Mouse (Mus musculus): ENCODE measurements around the gene Olfr44. TPM values are rescaled to one million over a fixed set of nuclear protein-coding genes. Genes with fewer than 3 reads are reported as not detected.

Gene Olfr44
- not detected in 2 replicates for polyA plus RNA-seq (2021; fragmentation: Nextera tagmentation)
- long read RNA-seq, experiment 1, result 0 reads
- long read RNA-seq, experiment 2, result 0 reads

DNA sequence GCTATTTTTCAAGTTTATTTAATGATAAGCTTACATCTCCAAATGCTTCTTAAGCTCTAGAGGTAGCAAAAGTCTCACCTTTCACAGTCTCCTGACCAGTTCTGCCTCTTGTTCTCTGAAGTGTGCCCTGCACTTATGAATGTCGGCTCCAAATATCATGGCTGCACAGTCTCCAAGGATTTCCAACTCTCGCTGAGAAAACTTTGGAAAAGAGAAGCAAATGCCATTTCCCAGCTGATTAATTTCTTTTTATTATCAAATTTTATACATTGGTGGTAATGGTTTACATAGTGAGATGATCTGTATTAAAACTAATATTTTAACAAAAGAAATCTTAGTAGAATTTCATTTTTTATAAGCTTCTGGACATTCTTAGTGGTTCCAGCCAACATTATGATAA, at the start of gene Olfr44:
TSS of gene Olfr44 (minus strand) at position 101 of the 400 bp plus-strand sequence.

DNA sequence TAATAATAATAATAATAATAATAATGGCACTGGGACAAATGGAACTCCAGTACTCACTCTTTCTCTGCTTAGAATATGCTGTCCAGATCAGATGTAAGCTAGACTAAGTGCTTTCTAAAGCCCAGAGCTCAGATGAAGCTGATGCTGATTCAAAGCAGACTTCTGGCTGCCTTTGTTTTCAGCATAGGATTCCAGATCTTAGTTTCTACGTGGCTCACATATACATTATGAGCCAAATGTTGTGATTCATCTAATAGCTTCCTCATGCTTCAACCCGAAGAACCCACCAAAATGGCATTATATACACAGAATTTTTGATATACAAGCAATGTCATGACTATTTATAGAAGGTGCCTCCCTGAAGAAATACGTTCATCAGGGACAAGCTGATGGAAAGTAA, 21.7 kb upstream of the Olfr44 start, which contains the start of gene Olfr957:
TSS of gene Olfr957 (minus strand) at position 279 of the 400 bp plus-strand sequence.

DNA sequence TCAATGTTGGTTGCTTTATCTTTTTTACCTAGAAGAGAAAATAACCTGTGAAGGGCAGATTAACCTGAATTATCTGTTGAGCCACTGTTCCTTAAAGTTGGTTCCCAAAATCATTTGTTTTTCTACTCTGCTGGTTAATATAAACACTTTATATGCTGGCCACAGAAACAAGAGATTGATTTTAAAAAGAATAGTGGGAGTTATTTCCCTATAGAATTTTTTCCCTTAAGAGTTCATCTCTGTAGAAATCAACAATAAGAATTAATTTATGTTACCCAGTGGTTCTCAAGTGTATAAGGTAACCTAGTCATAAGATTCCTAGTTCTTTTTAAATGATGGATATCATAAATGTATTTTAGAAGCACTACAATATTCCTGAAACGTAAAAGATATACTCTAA, 22.0 kb downstream of the Olfr44 start, which contains the start of gene Olfr955:
TSS of gene Olfr955 (minus strand) at position 101 of the 400 bp plus-strand sequence.

DNA sequence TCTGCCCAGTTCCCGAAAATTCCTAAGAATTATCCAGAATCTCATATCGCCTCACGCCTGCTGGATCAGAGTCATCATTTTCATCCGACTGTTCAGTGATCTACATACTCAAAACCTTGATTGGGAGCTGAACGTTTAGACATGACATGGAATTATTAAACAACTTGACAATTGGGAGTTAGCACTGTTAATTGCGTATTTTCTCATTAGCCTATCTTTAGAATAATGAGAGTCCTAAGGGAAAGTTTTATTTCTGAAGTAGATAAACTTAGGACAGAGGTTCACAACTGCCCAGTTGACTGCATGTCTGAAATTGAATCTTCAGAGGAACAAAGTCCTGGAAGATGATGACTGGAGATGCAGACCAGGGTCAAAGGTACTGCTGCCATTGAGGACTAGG, 37.4 kb downstream of the Olfr44 start, which contains the start of gene Olfr954:
TSS of gene Olfr954 (plus strand) at position 301 of the 400 bp plus-strand sequence.

Other genes starting within 250 kb of the Olfr44 start
- not detected in 2 replicates for gene Olfr1537, start 244.0 kb downstream of the Olfr44 start, polyA plus RNA-seq (2021; fragmentation: Nextera tagmentation)
- not detected in 2 replicates for gene Olfr945, start 217.2 kb downstream of the Olfr44 start, polyA plus RNA-seq (2021; fragmentation: Nextera tagmentation)
- not detected in 2 replicates for gene Olfr948, start 167.9 kb downstream of the Olfr44 start, polyA plus RNA-seq (2021; fragmentation: Nextera tagmentation)
- gene Olfr951, start 106.6 kb downstream of the Olfr44 start, polyA plus RNA-seq (2021; fragmentation: Nextera tagmentation), result not detected in 2 replicates
- not detected in 2 replicates for gene Olfr952, start 66.8 kb downstream of the Olfr44 start, polyA plus RNA-seq (2021; fragmentation: Nextera tagmentation)
- not detected in 2 replicates for gene Olfr954, start 37.3 kb downstream of the Olfr44 start, polyA plus RNA-seq (2021; fragmentation: Nextera tagmentation)
- gene Olfr955, start 22.1 kb downstream of the Olfr44 start, polyA plus RNA-seq (2021; fragmentation: Nextera tagmentation), result not detected in 2 replicates
- not detected in 2 replicates for gene Olfr957, start 21.8 kb upstream of the Olfr44 start, polyA plus RNA-seq (2021; fragmentation: Nextera tagmentation)
- gene Olfr958, start 60.1 kb upstream of the Olfr44 start, polyA plus RNA-seq (2021; fragmentation: Nextera tagmentation), result not detected in 2 replicates
- gene Olfr959, start 81.6 kb upstream of the Olfr44 start, polyA plus RNA-seq (2021; fragmentation: Nextera tagmentation), result not detected in 2 replicates
- gene AW551984, start 110.4 kb upstream of the Olfr44 start, polyA plus RNA-seq (2021; fragmentation: Nextera tagmentation), result 1.6 and 3.6 TPM in 2 replicates
- gene Olfr148, start 116.7 kb upstream of the Olfr44 start, polyA plus RNA-seq (2021; fragmentation: Nextera tagmentation), result not detected in 2 replicates
- not detected in 2 replicates for gene Olfr960, start 127.4 kb upstream of the Olfr44 start, polyA plus RNA-seq (2021; fragmentation: Nextera tagmentation)
- not detected in 2 replicates for gene Olfr961, start 151.1 kb upstream of the Olfr44 start, polyA plus RNA-seq (2021; fragmentation: Nextera tagmentation)
- gene Olfr963, start 173.2 kb upstream of the Olfr44 start, polyA plus RNA-seq (2021; fragmentation: Nextera tagmentation), result not detected in 2 replicates
- not detected in 2 replicates for gene Olfr149, start 213.1 kb upstream of the Olfr44 start, polyA plus RNA-seq (2021; fragmentation: Nextera tagmentation)
- gene Olfr965, start 217.4 kb upstream of the Olfr44 start, polyA plus RNA-seq (2021; fragmentation: Nextera tagmentation), result not detected in 2 replicates
- not detected in 2 replicates for gene Olfr150, start 237.0 kb upstream of the Olfr44 start, polyA plus RNA-seq (2021; fragmentation: Nextera tagmentation)